Mouse (Mus musculus) ES-E14 (cell line): ENCODE data around the gene AC161166.1.

Experiments
- CHD2 ChIP-seq: IDR thresholded peaks from 2 replicates; pipeline ENCODE4 v1.6.1; 2014; ENCODE audit warnings: mild to moderate bottlenecking, low read depth, low read length, inconsistent platforms
- ZNF384 ChIP-seq: IDR thresholded peaks from 2 replicates; pipeline ENCODE4 v1.6.1; 2012; ENCODE audit warnings: low read depth, low read length, inconsistent platforms

DNA sequence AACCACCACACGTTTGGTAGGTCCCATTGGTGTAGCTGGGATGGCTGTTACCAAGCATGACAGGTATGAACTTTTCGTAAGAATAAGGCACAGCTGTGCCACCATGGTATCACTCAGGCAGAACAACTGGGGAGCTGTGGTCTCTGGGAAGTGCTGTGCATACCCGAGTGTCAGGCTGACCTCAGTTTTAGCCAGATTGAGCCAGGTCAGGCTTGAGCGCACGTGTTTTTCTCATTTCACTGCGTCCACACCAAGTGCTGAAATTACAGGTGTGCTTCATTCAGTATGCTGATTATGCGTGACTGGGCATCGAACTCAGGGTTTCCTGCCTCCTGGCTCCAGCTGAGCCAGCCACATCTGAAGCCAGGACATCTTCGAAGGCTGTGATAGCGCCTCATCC, 43.5 kb upstream of the AC161166.1 start:
- TF ChIP-seq ZNF384 (no peak), CHD2 (no peak)
